Mouse (Mus musculus) forebrain, embryonic 15.5 days (tissue): ENCODE measurements around the gene Sez6l2. TPM values are rescaled to one million over a fixed set of nuclear protein-coding genes. Genes with fewer than 3 reads are reported as not detected.
A peak's percentile ranks its signal among the peaks of the same experiment; 100 is the strongest.
"Not testable (repeated sequence)": the region's sequence is repeated elsewhere in the genome, so short reads cannot be mapped to it uniquely, and the experiment has no call there.

Experiments used
- ATAC-seq: fragments of 200-750 bp; cut with Nextera tagmentation; replicated peaks from 2 replicates; pipeline ENCODE4 v1.8.0; 2017; ENCODE audit warnings: mild to moderate bottlenecking, moderate TSS enrichment, moderate library complexity
- H3K27ac ChIP-seq: fragments of 300-500 bp; sonication (generic); replicated peaks from 2 replicates; pipeline ENCODE4 v1.5.1; 2015; ENCODE audit warnings: mild to moderate bottlenecking, inconsistent platforms
- H3K27me3 ChIP-seq: fragments of 300-500 bp; sonication (generic); 2 replicates; pipeline ENCODE4 v1.6.1; 2015; ENCODE audit warnings: inconsistent platforms
- H3K36me3 ChIP-seq: fragments of 300-500 bp; sonication (generic); 2 replicates; pipeline ENCODE4 v1.6.1; 2015; ENCODE audit warnings: mild to moderate bottlenecking, inconsistent platforms
- H3K4me1 ChIP-seq: fragments of 300-500 bp; sonication (generic); 2 replicates; pipeline ENCODE4 v1.6.1; 2015; ENCODE audit warnings: inconsistent platforms
- H3K4me2 ChIP-seq: fragments of 300-500 bp; sonication (generic); replicated peaks from 2 replicates; pipeline ENCODE4 v1.6.1; 2015; ENCODE audit warnings: mild to moderate bottlenecking, inconsistent platforms
- H3K4me3 ChIP-seq: fragments of 300-500 bp; sonication (generic); 2 replicates; pipeline ENCODE4 v1.5.1; 2015; ENCODE audit warnings: mild to moderate bottlenecking, inconsistent platforms
- H3K9ac ChIP-seq: fragments of 300-500 bp; sonication (generic); replicated peaks from 2 replicates; pipeline ENCODE4 v1.6.1; 2015; ENCODE audit warnings: mild to moderate bottlenecking, inconsistent platforms
- H3K9me3 ChIP-seq: fragments of 300-500 bp; sonication (generic); 2 replicates; pipeline ENCODE4 v1.6.1; 2016; ENCODE audit warnings: inconsistent platforms
- WGBS: fragments of 180-500 bp; shearing (Covaris S2); methylation state at CpG from one replicate; pipeline ENCODE4 v1.1.7; 2015; ENCODE audit warnings: mixed read lengths; 5-methylcytosine and 5-hydroxymethylcytosine counted together
- polyA plus RNA-seq: library from polyadenylated mRNA; unstranded; fragments of >200 nt; fragmentation: Nextera tagmentation; extraction: Ambion mirVana; gene quantifications from 2 replicates; pipeline ENCODE4 v1.2.1, GENCODE M21; 2015

Gene Sez6l2
- 25.5 and 32.0 TPM in 2 replicates for polyA plus RNA-seq

DNA sequence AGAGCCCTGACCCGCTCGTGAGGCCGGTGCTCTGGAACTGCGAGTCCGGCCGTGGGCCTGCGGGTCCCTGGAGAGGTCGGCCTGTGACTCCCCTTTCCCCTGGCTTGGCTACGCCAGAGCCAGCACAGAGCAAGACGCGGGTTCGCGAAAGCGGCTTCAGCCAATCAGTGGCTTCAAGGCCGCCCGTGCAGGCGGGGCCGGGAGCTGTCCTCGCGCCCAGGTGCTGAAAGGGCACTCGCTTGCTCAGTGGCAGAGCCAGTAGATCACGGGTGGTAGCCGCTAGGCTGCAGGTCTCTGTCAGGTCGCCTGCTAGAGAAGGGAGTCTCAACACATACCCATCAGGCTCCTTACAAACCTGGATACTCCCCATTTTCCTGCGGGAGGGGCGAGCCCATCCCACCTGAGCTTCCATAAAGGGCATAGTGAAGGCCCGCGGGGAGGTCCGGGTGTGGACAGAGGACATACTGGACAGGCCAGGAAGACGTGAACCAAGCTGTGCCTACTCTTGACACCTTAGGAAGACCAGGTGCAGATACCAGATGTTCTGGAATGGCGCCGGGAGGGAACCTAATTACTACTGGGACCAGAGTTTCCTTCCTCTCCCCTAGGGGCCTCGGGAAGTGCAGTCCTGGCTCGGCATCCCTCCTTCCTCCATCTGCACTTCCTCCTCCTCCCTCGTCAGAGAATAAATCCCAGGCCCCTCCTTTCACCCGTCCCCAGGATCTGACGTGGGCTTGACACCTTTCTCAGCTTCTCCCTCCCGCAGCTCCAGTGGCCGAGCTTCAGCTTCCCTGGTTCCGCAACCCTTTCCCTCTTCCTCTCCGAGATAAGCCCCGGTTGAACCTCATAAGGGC lies at the start of gene Sez6l2:
TSS of gene Sez6l2 (plus strand) at position 771 of the 854 bp plus-strand sequence.
- H3K27ac ChIP-seq = peak within 1 kb of the TSS; percentile 88
- peaks cover 9% of the 10 kb centered on the region; the same call in 1 of the 2 replicates for H3K36me3 ChIP-seq
- H3K27me3 ChIP-seq = no peaks in the 10 kb centered on the region
- peak within 1 kb of the TSS; percentile 93 for H3K4me2 ChIP-seq
- peak within 1 kb of the TSS; percentile 71 for H3K9ac ChIP-seq
- H3K4me1 ChIP-seq = peaks cover 44% of the 10 kb centered on the region
- H3K4me3 ChIP-seq = peak within 1 kb of the TSS; percentile 58
- no peaks in the 10 kb centered on the region for H3K9me3 ChIP-seq
- peak; percentile 82 for ATAC-seq
- WGBS = under 1% methylated on average over 42 of the region's 42 CpGs

DNA sequence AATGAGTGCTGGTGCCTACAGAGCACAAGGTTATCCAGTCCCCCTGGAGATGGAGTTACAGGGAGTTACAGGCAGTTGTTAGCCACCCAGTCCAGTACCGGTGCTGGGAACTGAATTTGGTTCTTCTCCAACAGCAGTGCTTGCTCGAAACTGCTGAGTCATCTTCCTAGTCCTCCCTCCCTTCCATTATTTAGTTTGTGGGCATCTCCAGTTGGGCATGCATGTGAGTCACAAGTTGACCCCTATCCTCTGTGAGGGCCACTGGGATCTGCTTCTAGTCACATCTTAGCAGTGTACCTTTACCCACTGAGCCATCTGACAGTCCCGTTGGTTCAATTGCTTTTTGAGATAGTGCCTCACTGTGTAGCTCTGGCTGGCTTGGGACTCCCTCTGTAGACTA lies 44.8 kb upstream of the Sez6l2 start:
- H3K4me3 ChIP-seq = no peak overlapping the region
- no peak overlapping the region for H3K27ac ChIP-seq
- H3K36me3 ChIP-seq = no peaks in the 10 kb centered on the region
- H3K27me3 ChIP-seq = no peaks in the 10 kb centered on the region
- WGBS = 85% methylated on average over 3 of the region's 3 CpGs
- H3K9me3 ChIP-seq = no peaks in the 10 kb centered on the region
- no peak overlapping the region for H3K9ac ChIP-seq
- H3K4me1 ChIP-seq = no peaks in the 10 kb centered on the region
- H3K4me2 ChIP-seq = no peak overlapping the region
- no peak for ATAC-seq

DNA sequence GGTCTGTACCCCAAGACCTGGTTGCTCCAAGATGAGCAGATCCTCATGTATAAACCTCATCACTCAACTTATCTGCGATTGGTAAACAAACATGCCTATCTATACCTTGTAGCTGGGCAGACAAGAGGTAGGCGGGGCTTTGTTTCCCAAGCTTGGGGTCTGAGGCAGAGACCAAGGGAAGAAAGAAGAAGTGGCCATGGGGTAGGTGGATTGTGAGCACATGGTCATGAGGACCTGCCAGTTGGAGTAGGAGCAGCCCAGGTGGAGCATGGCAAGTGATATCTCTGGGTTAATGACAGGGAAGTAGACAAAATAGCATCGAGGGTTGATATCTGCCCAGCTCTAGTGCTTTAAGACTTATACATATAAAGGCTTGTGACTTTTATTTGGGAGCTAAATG lies 35.5 kb upstream of the Sez6l2 start:
- WGBS = 93% methylated on average over 3 of the region's 3 CpGs
- Histone ChIP-seq H3K9ac (no peak overlapping the region), H3K4me3 (no peak overlapping the region), H3K4me2 (no peak overlapping the region), H3K27ac (no peak overlapping the region), H3K4me1 (no peaks in the 10 kb centered on the region), H3K27me3 (no peaks in the 10 kb centered on the region), H3K9me3 (no peaks in the 10 kb centered on the region), H3K36me3 (no peaks in the 10 kb centered on the region)
- no peak for ATAC-seq

DNA sequence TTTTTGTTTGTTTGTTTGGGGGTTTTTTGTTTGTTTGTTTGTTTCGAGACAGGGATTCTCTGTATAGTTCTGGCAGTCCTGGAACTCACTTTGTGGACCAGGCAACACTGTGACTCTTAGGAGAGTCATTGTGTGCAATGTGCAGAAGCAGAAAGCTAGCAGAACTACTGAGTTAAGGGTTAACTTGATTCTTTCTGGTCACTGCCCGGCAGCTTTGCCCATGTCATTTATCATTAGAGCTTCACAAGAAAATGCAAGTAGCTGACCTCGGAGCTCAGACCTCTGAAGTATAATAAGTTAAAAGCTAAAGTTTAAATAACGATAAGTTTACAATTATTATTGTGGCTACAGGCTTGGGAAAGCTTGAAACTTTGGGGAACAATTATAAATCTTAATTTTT lies 32.0 kb upstream of the Sez6l2 start:
- H3K4me3 ChIP-seq, H3K4me1 ChIP-seq, H3K27ac ChIP-seq, H3K9me3 ChIP-seq, H3K36me3 ChIP-seq, H3K9ac ChIP-seq, ATAC-seq, H3K27me3 ChIP-seq, H3K4me2 ChIP-seq: not testable (repeated sequence)
- WGBS = 50% methylated on average over 4 of the region's 4 CpGs

DNA sequence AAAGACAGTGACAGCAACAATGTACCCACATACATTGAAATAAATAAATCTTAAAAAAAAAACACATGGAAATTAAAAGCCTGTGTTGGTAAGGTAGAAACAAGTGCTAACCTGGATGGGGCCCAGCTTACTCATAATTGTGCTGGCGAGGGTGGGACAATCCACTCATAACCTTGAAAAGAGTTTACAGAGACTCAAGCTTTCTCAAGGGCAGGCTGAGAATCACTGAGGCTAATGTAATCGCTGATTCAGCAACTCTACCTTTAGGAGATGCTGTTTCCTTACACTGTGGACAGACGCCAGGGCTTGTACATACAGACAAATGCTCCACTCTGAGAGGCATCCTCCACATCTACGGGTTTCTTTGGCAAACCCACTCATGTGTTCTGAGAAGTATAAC lies 30.4 kb upstream of the Sez6l2 start:
- 81% methylated on average over 4 of the region's 4 CpGs for WGBS
- Histone ChIP-seq H3K36me3 (no peaks in the 10 kb centered on the region), H3K9ac (no peak overlapping the region), H3K9me3 (no peaks in the 10 kb centered on the region), H3K4me2 (no peak overlapping the region), H3K27me3 (no peaks in the 10 kb centered on the region), H3K4me1 (peaks cover 6% of the 10 kb centered on the region), H3K27ac (no peak overlapping the region), H3K4me3 (no peak overlapping the region)
- ATAC-seq = no peak

DNA sequence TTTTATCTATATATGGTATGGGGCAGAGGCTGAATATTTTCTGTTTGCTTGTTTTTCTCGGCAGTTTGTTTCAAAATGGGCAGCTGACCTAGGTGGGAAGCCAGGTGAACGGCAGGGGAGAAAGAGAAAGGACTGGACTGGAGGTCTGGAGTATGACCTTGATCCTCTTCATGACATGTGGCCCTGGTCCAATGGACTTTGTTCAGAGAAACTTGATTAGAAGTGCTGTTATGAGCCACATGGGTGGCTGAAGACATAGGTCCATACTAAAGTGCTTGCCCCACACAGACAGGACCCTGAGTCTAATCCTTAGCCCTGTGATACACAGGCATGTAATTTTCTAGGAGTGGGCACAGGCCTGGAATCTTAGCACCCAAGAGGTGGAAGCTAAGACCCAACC lies 28.8 kb upstream of the Sez6l2 start:
- 76% methylated on average over 2 of the region's 2 CpGs for WGBS
- Histone ChIP-seq H3K4me3 (no peak overlapping the region), H3K9ac (no peak overlapping the region), H3K27ac (peak overlapping the region; percentile 41; the same call in 1 of the 2 replicates), H3K4me2 (no peak overlapping the region), H3K9me3 (no peaks in the 10 kb centered on the region), H3K36me3 (no peaks in the 10 kb centered on the region), H3K4me1 (peaks cover 6% of the 10 kb centered on the region), H3K27me3 (no peaks in the 10 kb centered on the region)
- ATAC-seq = no peak

DNA sequence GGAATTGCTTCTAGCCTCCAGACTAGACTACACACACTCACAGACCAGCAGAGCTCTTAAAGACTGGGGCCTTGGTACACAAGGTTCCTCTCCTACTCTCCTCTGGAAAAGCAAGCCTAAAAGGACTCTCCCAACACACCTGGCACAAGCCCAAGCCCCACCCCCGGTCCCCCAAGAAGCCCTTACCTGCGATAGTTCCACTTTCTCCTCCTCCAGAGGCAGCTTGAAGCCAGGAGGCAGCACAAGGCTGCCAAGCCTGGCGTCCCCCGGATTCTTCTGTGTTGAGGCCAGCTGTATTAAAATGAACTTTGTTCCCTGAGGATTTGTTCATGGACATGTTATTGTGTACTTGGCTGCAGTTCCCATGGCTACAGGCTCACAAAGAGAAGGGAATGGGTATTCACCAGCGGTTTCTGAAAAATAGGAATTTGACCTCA lies 27.7 kb upstream of the Sez6l2 start, which contains the start of gene Tmem219:
TSS of gene Tmem219 (minus strand) at position 294 of the 437 bp plus-strand sequence.
- Histone ChIP-seq H3K9me3 (no peaks in the 10 kb centered on the region), H3K27me3 (no peaks in the 10 kb centered on the region), H3K27ac (peak within 1 kb of the TSS; percentile 41), H3K9ac (no peak within 1 kb of the TSS), H3K4me3 (0 out of 2 replicates have a peak within 1 kb of the TSS, but pooled peaks have one; percentile 1), H3K4me1 (peaks cover 6% of the 10 kb centered on the region), H3K4me2 (0 out of 2 replicates have a peak within 1 kb of the TSS, but pooled peaks have one; percentile 2), H3K36me3 (no peaks in the 10 kb centered on the region)
- 0 out of 2 replicates have a peak, but pooled peaks have one; percentile 41 for ATAC-seq
- WGBS = 11% methylated on average over 5 of the region's 5 CpGs

DNA sequence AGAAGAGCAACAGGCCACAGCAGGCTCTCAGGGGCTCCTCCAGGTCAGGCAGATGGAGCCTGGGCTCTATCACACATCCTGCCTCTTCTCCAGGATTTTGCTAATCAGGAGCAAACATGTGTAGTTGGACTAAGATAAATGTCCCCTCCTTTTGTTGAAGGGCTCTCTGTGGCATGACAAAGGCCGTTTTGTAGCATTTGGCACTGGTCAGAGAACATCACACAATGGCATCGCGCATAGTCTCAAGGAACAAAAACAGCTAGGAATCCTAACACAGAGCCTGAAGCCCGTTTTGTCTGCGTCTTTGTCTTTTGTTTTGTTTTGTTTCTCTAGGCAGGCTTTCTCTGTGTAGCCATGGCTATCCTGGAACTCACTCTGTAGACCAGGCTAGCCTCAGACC lies 26.4 kb upstream of the Sez6l2 start:
- Histone ChIP-seq H3K36me3 (no peaks in the 10 kb centered on the region), H3K4me2 (no peak overlapping the region), H3K9me3 (no peaks in the 10 kb centered on the region), H3K4me1 (peaks cover 6% of the 10 kb centered on the region), H3K9ac (no peak overlapping the region), H3K4me3 (no peak overlapping the region), H3K27ac (no peak overlapping the region), H3K27me3 (no peaks in the 10 kb centered on the region)
- ATAC-seq = no peak
- 55% methylated on average over 5 of the region's 5 CpGs for WGBS

DNA sequence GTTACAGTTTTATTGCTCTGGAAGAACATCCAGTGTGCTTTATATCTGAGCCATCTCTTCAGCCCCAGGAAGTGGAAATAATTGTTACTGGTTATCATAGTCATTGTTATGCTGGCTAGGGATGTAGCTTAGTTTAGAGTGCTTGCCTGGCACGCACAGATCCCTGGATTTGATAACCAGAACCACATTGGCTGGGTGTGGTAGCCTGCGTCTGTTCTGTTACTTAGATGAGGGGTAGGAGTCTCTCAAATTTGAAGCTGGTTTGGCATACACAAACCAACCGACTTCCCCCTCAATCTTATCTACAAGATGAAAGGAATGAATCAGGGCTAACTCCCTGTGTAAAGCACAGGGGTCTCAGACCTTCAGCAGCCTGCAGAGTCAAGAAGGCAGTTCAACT lies 24.1 kb upstream of the Sez6l2 start:
- H3K9ac ChIP-seq = no peak overlapping the region
- 68% methylated on average over 3 of the region's 3 CpGs for WGBS
- H3K9me3 ChIP-seq = no peaks in the 10 kb centered on the region
- H3K4me3 ChIP-seq = no peak overlapping the region
- no peaks in the 10 kb centered on the region for H3K27me3 ChIP-seq
- peaks cover under 1% of the 10 kb centered on the region; the same call in 1 of the 2 replicates for H3K36me3 ChIP-seq
- no peak for ATAC-seq
- H3K27ac ChIP-seq = no peak overlapping the region
- H3K4me1 ChIP-seq = peaks cover 23% of the 10 kb centered on the region
- H3K4me2 ChIP-seq = no peak overlapping the region

DNA sequence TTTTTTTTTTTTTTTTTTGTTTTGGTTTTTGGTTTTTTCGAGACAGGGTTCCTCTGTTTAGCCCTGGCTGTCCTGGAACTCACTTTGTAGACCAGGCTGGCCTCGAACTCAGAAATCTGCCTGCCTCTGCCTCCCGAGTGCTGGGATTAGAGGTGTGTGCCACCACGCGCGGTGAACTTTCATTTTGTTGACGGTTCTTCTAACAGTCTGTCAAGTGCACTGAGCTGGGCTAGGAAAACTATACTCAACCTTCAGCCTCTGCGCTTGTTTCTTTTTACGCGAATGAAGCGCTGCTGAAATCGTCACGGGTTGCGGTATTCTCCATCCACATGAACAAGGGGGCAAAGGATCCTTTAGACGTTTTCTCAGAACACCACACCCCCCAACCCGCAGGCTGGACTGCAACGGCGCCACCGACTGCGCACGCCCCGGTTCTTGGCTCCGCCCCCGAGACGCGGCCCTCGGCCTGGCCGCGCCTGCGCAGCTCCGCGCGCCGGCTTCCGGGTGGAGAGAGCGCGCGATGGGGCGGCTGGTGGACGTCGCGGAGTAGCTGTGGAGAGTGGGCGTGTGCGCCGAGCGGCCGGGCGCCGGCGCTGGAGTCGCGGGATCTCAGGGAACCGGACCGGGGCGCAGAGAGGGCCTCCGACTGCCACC lies 21.9 kb upstream of the Sez6l2 start, which contains the start of gene Kctd13:
TSS of gene Kctd13 (plus strand) at position 496 of the 654 bp plus-strand sequence.
- Histone ChIP-seq H3K9me3 (no peaks in the 10 kb centered on the region), H3K36me3 (peaks cover 10% of the 10 kb centered on the region; the same call in 1 of the 2 replicates), H3K4me1 (peaks cover 16% of the 10 kb centered on the region), H3K4me3 (peak within 1 kb of the TSS; percentile 94), H3K4me2 (peak within 1 kb of the TSS; percentile 87), H3K27me3 (no peaks in the 10 kb centered on the region), H3K9ac (peak within 1 kb of the TSS; percentile 86), H3K27ac (peak within 1 kb of the TSS; percentile 78)
- peak; percentile 97 for ATAC-seq
- WGBS = 3% methylated on average over 56 of the region's 56 CpGs

DNA sequence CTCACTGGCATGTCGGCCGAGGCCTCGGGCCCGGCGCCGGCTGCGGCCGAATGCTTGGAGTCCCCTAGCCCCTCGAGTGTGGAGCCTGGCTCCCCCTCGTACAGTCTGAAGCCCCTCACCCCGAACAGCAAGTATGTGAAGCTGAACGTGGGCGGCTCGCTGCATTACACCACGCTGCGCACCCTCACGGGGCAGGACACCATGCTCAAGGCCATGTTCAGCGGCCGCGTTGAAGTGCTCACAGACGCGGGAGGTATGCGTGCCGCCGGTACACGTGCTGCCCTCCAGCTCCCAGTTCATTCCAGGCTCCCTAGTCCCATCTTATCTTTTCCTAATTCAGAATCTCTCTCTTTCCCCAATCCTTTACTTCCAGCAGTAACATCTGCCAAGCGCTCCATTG lies 21.3 kb upstream of the Sez6l2 start:
- peak overlapping the region; percentile 78 for H3K27ac ChIP-seq
- peak overlapping the region; percentile 94 for H3K4me3 ChIP-seq
- H3K9me3 ChIP-seq = no peaks in the 10 kb centered on the region
- ATAC-seq = peak; percentile 90
- no peaks in the 10 kb centered on the region for H3K27me3 ChIP-seq
- H3K4me2 ChIP-seq = peak overlapping the region; percentile 87
- WGBS = 2% methylated on average over 27 of the region's 27 CpGs
- peaks cover 16% of the 10 kb centered on the region for H3K4me1 ChIP-seq
- H3K36me3 ChIP-seq = peaks cover 12% of the 10 kb centered on the region; the same call in 1 of the 2 replicates
- peak overlapping the region; percentile 86 for H3K9ac ChIP-seq

DNA sequence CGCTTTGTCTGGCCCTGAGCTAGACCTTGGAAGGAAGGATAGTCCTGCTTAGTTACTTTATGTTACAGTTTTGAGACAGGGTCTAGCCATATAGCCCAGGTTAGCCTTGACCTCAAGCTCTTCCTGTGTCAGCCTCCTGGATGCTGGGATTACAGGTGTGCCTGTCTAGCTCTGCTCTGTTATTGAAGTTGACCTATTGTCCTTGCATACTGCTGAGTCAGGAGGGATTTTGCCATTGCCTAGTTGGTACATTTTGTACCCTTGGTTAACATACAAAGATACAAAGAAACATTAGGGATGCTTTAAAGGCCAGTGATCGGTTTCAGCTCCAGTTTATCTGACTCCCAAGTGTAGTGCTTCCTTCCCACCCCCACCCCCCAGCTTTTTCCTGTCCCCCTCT lies 17.7 kb upstream of the Sez6l2 start:
- 96% methylated on average over 2 of the region's 2 CpGs for WGBS
- no peaks in the 10 kb centered on the region for H3K9me3 ChIP-seq
- peaks cover 16% of the 10 kb centered on the region for H3K4me1 ChIP-seq
- no peak overlapping the region for H3K4me2 ChIP-seq
- no peak for ATAC-seq
- no peak overlapping the region for H3K4me3 ChIP-seq
- H3K36me3 ChIP-seq = peaks cover 34% of the 10 kb centered on the region
- no peak overlapping the region for H3K27ac ChIP-seq
- H3K9ac ChIP-seq = no peak overlapping the region
- H3K27me3 ChIP-seq = no peaks in the 10 kb centered on the region
